8 mouse cellular contexts compared by ENCODE assay signal in genomic region chr2:145167051-145167663, GRCm38 (mm10). TPM values are rescaled to one million over a fixed set of nuclear protein-coding genes. Genes with fewer than 3 reads are reported as not detected.
A peak's percentile ranks its signal among the peaks of the same experiment; 100 is the strongest.
DNase-seq lines count a peak whose midpoint lies in the region; ATAC-seq and TF ChIP-seq lines count a peak whose summit lies in the region.

No protein-coding gene starts in this region.

- no peaks in the 10 kb centered on the region for H3K36me3 ChIP-seq in C2C12 (ENCODE audit: control insufficient read depth, insufficient read depth)
- H3K36me3 ChIP-seq in forebrain, embryonic 12.5 days (replicated peaks), result no peaks in the 10 kb centered on the region
- no peaks in the 10 kb centered on the region for H3K36me3 ChIP-seq in heart, embryonic 15.5 days
- no peaks in the 10 kb centered on the region for H3K36me3 ChIP-seq in kidney, postnatal 0 days (ENCODE audit: insufficient read depth, low read length)
- no peaks in the 10 kb centered on the region for H3K36me3 ChIP-seq in liver, embryonic 11.5 days (ENCODE audit: control insufficient read depth, insufficient read depth, low read length)
- no peaks in the 10 kb centered on the region for H3K36me3 ChIP-seq in myocyte (ENCODE audit: control insufficient read depth, insufficient read depth)
- no peaks in the 10 kb centered on the region for H3K36me3 ChIP-seq in testis, adult 2 months (ENCODE audit: control insufficient read depth, insufficient read depth, low read length)

- H3K9ac ChIP-seq in forebrain, embryonic 12.5 days, result peak overlapping the region; percentile 82
- peak overlapping the region; percentile 75 for H3K9ac ChIP-seq in heart, embryonic 15.5 days
- H3K9ac ChIP-seq in kidney, postnatal 0 days (ENCODE audit: low read depth, low read length), result peak overlapping the region; percentile 64
- H3K9ac ChIP-seq in liver, embryonic 11.5 days (ENCODE audit: low read depth, low read length), result peak overlapping the region; percentile 31

- H3K27me3 ChIP-seq in C2C12 (ENCODE audit: control insufficient read depth, insufficient read depth, insufficient read length) (no peaks in the 10 kb centered on the region), myocyte (ENCODE audit: control insufficient read depth, insufficient read depth, insufficient read length) (no peaks in the 10 kb centered on the region)
- H3K27me3 ChIP-seq in forebrain, embryonic 12.5 days, result peaks cover 13% of the 10 kb centered on the region
- H3K27me3 ChIP-seq in heart, embryonic 15.5 days, result peaks cover 5% of the 10 kb centered on the region
- H3K27me3 ChIP-seq in kidney, postnatal 0 days (ENCODE audit: insufficient read depth, low read length), result no peaks in the 10 kb centered on the region
- H3K27me3 ChIP-seq in liver, embryonic 11.5 days (replicated peaks; ENCODE audit: control insufficient read depth, insufficient read depth, low read length), result no peaks in the 10 kb centered on the region
- H3K27me3 ChIP-seq in testis, adult 2 months (ENCODE audit: control insufficient read depth, insufficient read depth, low read length), result no peaks in the 10 kb centered on the region; the same call in 1 of the 2 replicates

- H3K79me3 ChIP-seq in C2C12 (ENCODE audit: low read depth), result no peaks in the 10 kb centered on the region

- TF ChIP-seq CTCF in C2C12 (IDR thresholded peaks at IDR 0.05; ENCODE audit: control insufficient read depth, insufficient read depth, insufficient read length), result peak; percentile 16
- TF ChIP-seq CTCF in kidney, postnatal 0 days (IDR thresholded peaks at IDR 0.05; ENCODE audit: low read depth), result peak; percentile 84
- no peak for TF ChIP-seq CTCF in testis, adult 2 months (IDR thresholded peaks at IDR 0.05; ENCODE audit: control insufficient read depth, insufficient read depth, insufficient replicate concordance, low read depth, low read length)

- WGBS in forebrain, embryonic 12.5 days, result under 1% methylated on average over 37 of the region's 38 CpGs
- WGBS in heart, embryonic 15.5 days, result under 1% methylated on average over 27 of the region's 38 CpGs
- under 1% methylated on average over 36 of the region's 38 CpGs for WGBS in kidney, postnatal 0 days
- under 1% methylated on average over 38 of the region's 38 CpGs for WGBS in liver, embryonic 11.5 days

- H3K9me3 ChIP-seq in forebrain, embryonic 12.5 days, result no peaks in the 10 kb centered on the region
- H3K9me3 ChIP-seq in heart, embryonic 15.5 days (replicated peaks), result no peaks in the 10 kb centered on the region
- no peaks in the 10 kb centered on the region for H3K9me3 ChIP-seq in kidney, postnatal 0 days (replicated peaks; ENCODE audit: low read length)
- H3K9me3 ChIP-seq in liver, embryonic 11.5 days (ENCODE audit: control insufficient read depth, low read length), result no peaks in the 10 kb centered on the region

- H3K79me2 ChIP-seq in C2C12 (ENCODE audit: control insufficient read depth, insufficient read depth), result no peaks in the 10 kb centered on the region
- no peaks in the 10 kb centered on the region for H3K79me2 ChIP-seq in myocyte (ENCODE audit: control insufficient read depth, insufficient read depth)

- peak; percentile 75 for ATAC-seq in forebrain, embryonic 12.5 days (ENCODE audit: low FRiP score)
- ATAC-seq in heart, embryonic 15.5 days (replicated peaks; ENCODE audit: insufficient number of reproducible peaks, insufficient read depth, low FRiP score, low read depth), result peak; percentile 63
- peak; percentile 68 for ATAC-seq in kidney, postnatal 0 days (replicated peaks; ENCODE audit: low FRiP score, low read depth)
- peak; percentile 58 for ATAC-seq in liver, embryonic 11.5 days (replicated peaks; ENCODE audit: low FRiP score)

- peaks cover 4% of the 10 kb centered on the region for H3K4me1 ChIP-seq in brown adipose tissue, adult 24 weeks (ENCODE audit: control insufficient read depth, insufficient read depth, insufficient read length, low read length)
- H3K4me1 ChIP-seq in forebrain, embryonic 12.5 days, result peaks cover 14% of the 10 kb centered on the region
- H3K4me1 ChIP-seq in heart, embryonic 15.5 days (replicated peaks), result peaks cover 9% of the 10 kb centered on the region
- no peaks in the 10 kb centered on the region; the same call in 1 of the 2 replicates for H3K4me1 ChIP-seq in kidney, postnatal 0 days (replicated peaks; ENCODE audit: insufficient read depth, low read length)
- H3K4me1 ChIP-seq in liver, embryonic 11.5 days (replicated peaks; ENCODE audit: control insufficient read depth, insufficient read depth, low read length), result no peaks in the 10 kb centered on the region
- H3K4me1 ChIP-seq in testis, adult 2 months (ENCODE audit: control insufficient read depth, insufficient read depth, low read length), result peaks cover 10% of the 10 kb centered on the region

- no peak overlapping the region for H3K4me3 ChIP-seq in C2C12 (ENCODE audit: insufficient read depth, poor library complexity, severe bottlenecking)
- H3K4me3 ChIP-seq in brown adipose tissue, adult 24 weeks (ENCODE audit: insufficient read depth, low read depth, low read length), result peak overlapping the region; percentile 48
- peak overlapping the region; percentile 81 for H3K4me3 ChIP-seq in forebrain, embryonic 12.5 days (replicated peaks)
- H3K4me3 ChIP-seq in heart, embryonic 15.5 days, result peak overlapping the region; percentile 74
- peak overlapping the region; percentile 79 for H3K4me3 ChIP-seq in kidney, postnatal 0 days (replicated peaks; ENCODE audit: low read depth, low read length)
- H3K4me3 ChIP-seq in liver, embryonic 11.5 days (ENCODE audit: low read depth, low read length), result peak overlapping the region; percentile 60
- no peak overlapping the region for H3K4me3 ChIP-seq in myocyte
- H3K4me3 ChIP-seq in testis, adult 2 months (ENCODE audit: control insufficient read depth, low read depth, low read length), result peak overlapping the region; percentile 48

- no peak for TF ChIP-seq POLR2A in myocyte (IDR thresholded peaks at IDR 0.05; ENCODE audit: insufficient read length, low read depth)
- TF ChIP-seq POLR2A in testis, adult 2 months (IDR thresholded peaks at IDR 0.05; ENCODE audit: control insufficient read depth, low read depth, low read length), result no peak

- H3ac ChIP-seq in C2C12 (ENCODE audit: control insufficient read depth, insufficient read length, low read depth), result peak overlapping the region; percentile 25
- H3ac ChIP-seq in myocyte (ENCODE audit: control insufficient read depth, insufficient read length), result peak overlapping the region; percentile 25

- DNase-seq in kidney, postnatal 0 days (ENCODE audit: low spot score), result peak; percentile 90
- peak; percentile 69 for DNase-seq in liver, embryonic 11.5 days (ENCODE audit: low spot score)

- H3K4me2 ChIP-seq in forebrain, embryonic 12.5 days, result peak overlapping the region; percentile 93
- H3K4me2 ChIP-seq in heart, embryonic 15.5 days, result peak overlapping the region; percentile 97
- peak overlapping the region; percentile 95 for H3K4me2 ChIP-seq in kidney, postnatal 0 days (ENCODE audit: low read length)
- H3K4me2 ChIP-seq in liver, embryonic 11.5 days, result peak overlapping the region; percentile 88
- H3K4me2 ChIP-seq in myocyte (ENCODE audit: low read depth), result peak overlapping the region; percentile 34

- no peak overlapping the region for H3K27ac ChIP-seq in brown adipose tissue, adult 24 weeks (replicated peaks; ENCODE audit: low read depth, low read length)
- H3K27ac ChIP-seq in forebrain, embryonic 12.5 days, result peak overlapping the region; percentile 82
- H3K27ac ChIP-seq in heart, embryonic 15.5 days, result peak overlapping the region; percentile 63
- H3K27ac ChIP-seq in kidney, postnatal 0 days, result peak overlapping the region; percentile 54
- H3K27ac ChIP-seq in liver, embryonic 11.5 days (ENCODE audit: low read depth, low read length), result peak overlapping the region; percentile 52; the same call in 1 of the 2 replicates
- no peak overlapping the region for H3K27ac ChIP-seq in testis, adult 2 months (ENCODE audit: control insufficient read depth, insufficient read depth, low read depth, low read length)

TF ChIP-seq in C2C12, 6 proteins besides CTCF, POLR2A, EP300 and RAD21:
- TF ChIP-seq FOSL1 (IDR thresholded peaks at IDR 0.05; ENCODE audit: insufficient read depth, low read length, poor library complexity, severe bottlenecking), result no peak
- no peak for TF ChIP-seq MAX (IDR thresholded peaks at IDR 0.05)
- TF ChIP-seq MYOD1 (IDR thresholded peaks at IDR 0.05; ENCODE audit: control insufficient read depth, insufficient read length, low read depth), result no peak
- no peak for TF ChIP-seq USF1 (IDR thresholded peaks at IDR 0.05; ENCODE audit: low read depth)
- TF ChIP-seq CEBPB (IDR thresholded peaks at IDR 0.05; ENCODE audit: low read depth), result no peak
- no peak for TF ChIP-seq MYOG (IDR thresholded peaks at IDR 0.05; ENCODE audit: control insufficient read depth, extremely low read depth, insufficient read length)
TF ChIP-seq in C2C12: peak in this region for 0.

TF ChIP-seq in myocyte, 11 proteins besides CTCF, POLR2A, EP300 and RAD21:
- TF ChIP-seq MYOG (IDR thresholded peaks at IDR 0.05; ENCODE audit: control insufficient read depth in 1 of 3, insufficient read depth in 1 of 3, insufficient read length in 2 of 3, low read depth in 2 of 3) (no peak), SRF (IDR thresholded peaks at IDR 0.05; ENCODE audit: control insufficient read depth, insufficient read length, low read depth) (no peak), REST (IDR thresholded peaks at IDR 0.05; ENCODE audit: insufficient read depth, insufficient read length) (no peak), USF1 (IDR thresholded peaks at IDR 0.05; ENCODE audit: low read depth) (no peak), TCF12 (IDR thresholded peaks at IDR 0.05; ENCODE audit: insufficient read depth, poor library complexity, severe bottlenecking) (no peak), MYOD1 (IDR thresholded peaks at IDR 0.05; ENCODE audit: control insufficient read depth in 1 of 3, insufficient read length in 2 of 3, low read depth in 2 of 3) (no peak)

RNA-seq across cellular contexts. Expression of gene Slc24a3, which starts 0.4 kb away (rescaled TPM):
- polyA plus RNA-seq in C2C12 (2012; fragmentation: generic; extraction: Trizol) (0.35 TPM), myocyte (2012; fragmentation: generic; extraction: Trizol) (4.8 TPM)
- 92.7 and 103 TPM in 2 replicates for polyA plus RNA-seq in brown adipose tissue, adult 24 weeks (2012; ENCODE audit: insufficient read depth, insufficient read length, missing spikeins)
- polyA plus RNA-seq in forebrain, embryonic 12.5 days (2016; fragmentation: Nextera tagmentation; extraction: Ambion mirVana), result 1.8 and 2.5 TPM in 2 replicates
- polyA plus RNA-seq in heart, embryonic 15.5 days (2015; fragmentation: Nextera tagmentation; extraction: Ambion mirVana), result 1.8 and 2.2 TPM in 2 replicates
- polyA plus RNA-seq in kidney, postnatal 0 days (2015; fragmentation: Nextera tagmentation; extraction: Ambion mirVana), result 1.4 and 2.1 TPM in 2 replicates
- 2.1 and 2.4 TPM in 2 replicates for polyA plus RNA-seq in liver, embryonic 11.5 days (2014; fragmentation: Nextera tagmentation; extraction: Ambion mirVana)
- 7.0 and 9.3 TPM in 2 replicates for polyA plus RNA-seq in testis, adult 2 months (2012; rRNA removed)

Comparison
In these comparisons a context has a peak if more than half of its experiments do, and no peak if none do; other contexts are left out.
1. H3K4me3 ChIP-seq: peak in brown adipose tissue, adult 24 weeks (single experiment), forebrain, embryonic 12.5 days (single experiment), heart, embryonic 15.5 days (single experiment), kidney, postnatal 0 days (single experiment), liver, embryonic 11.5 days (single experiment) and testis, adult 2 months (single experiment); none in C2C12 (single experiment) and myocyte (single experiment).
2. H3K27ac ChIP-seq: peak in forebrain, embryonic 12.5 days (single experiment), heart, embryonic 15.5 days (single experiment), kidney, postnatal 0 days (single experiment) and liver, embryonic 11.5 days (single experiment); none in brown adipose tissue, adult 24 weeks (single experiment) and testis, adult 2 months (single experiment).
3. H3K4me2 ChIP-seq: peak in every context shown above with its lines; median percentile 97 in heart, embryonic 15.5 days; 95 in kidney, postnatal 0 days; 93 in forebrain, embryonic 12.5 days; 88 in liver, embryonic 11.5 days; 34 in myocyte.
4. H3K9ac ChIP-seq: peak in every context shown above with its lines; median percentile 82 in forebrain, embryonic 12.5 days; 75 in heart, embryonic 15.5 days; 64 in kidney, postnatal 0 days; 31 in liver, embryonic 11.5 days.
5. Peak in every context shown above with its lines, with median percentiles within 50 percentile points of each other: ATAC-seq.